Mouse (Mus musculus): ENCODE data around the gene Vwf.

The Vwf gene

DNA sequence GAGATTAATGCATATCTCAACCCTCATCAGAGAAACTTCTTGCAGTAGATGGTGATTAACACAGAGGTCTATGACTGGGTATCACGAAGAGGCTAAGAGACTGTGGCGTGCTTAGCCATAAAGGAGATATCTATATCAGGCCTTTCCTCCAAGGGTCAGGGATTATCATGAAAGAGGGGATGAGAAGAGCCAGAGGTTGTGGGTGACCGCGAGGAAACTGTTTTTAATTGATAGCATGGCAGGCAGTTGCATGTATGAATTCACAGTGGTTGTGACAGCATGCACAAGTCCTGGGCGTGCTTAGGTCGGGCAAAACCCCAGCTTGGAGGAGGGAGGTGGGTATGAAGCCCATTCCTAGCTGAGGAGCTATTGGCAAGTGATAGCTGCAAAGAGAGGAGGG, 5.3 kb upstream of the Vwf start:
- DNase-seq (ENCODE audit: low spot score in 2 of 2), result no peak

- peak in 1 of 2 experiments; percentile 36 for DNase-seq (ENCODE audit: low spot score in 2 of 2)
Measured at GRCm38 (mm10) chr6:125548406-125548805, 1.8 kb downstream of the Vwf start.

DNA sequence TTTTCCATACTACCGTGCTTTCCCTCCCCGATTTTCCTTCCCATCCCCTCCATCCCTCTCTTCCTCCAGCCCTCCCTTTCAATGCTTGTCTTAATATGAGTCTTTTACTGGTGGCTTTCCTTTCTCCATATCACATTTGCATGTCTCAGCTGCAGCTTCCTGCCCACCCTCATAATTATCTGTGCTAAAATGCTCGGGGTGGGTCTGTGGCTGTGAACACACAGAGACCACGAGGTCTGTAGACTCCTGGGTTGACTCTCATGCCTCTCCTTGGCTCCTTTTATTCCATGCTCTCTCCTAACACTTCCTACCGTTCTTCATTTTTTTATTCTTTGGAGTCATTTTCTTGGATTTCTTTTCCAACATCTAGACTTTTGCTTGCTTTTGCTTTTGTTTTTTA, 3.6 kb downstream of the Vwf start:
- no peak for DNase-seq (ENCODE audit: low spot score in 2 of 2)

GRCm38 (mm10) chr6:125552760-125553159, 6.2 kb downstream of the Vwf start:
- peak; percentile 39 to 55 for DNase-seq (ENCODE audit: low spot score in 2 of 2)

GRCm38 (mm10) chr6:125553551-125553950, 7.0 kb downstream of the Vwf start:
- no peak for DNase-seq (ENCODE audit: low spot score in 2 of 2)

DNA sequence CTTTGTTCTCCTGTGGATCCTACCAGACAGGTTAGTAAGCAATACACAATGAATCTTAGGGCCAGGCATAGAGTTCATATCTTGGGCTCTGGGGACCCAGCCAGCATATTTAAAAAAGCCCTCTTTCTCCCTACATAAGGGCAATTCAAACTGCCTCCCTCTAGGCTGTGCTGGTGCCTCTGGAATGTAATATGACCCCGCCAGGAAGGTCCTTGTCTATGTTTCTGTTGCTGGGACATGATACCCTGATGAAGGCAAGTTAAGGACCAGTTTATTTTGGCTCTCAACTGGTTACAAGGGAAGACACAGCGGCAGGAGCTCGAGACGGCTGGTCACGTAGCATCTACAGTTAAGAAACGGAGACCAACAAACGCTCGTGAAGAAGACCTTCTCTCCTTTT, 12.3 kb downstream of the Vwf start:
- no peak for DNase-seq (ENCODE audit: low spot score in 2 of 2)

GRCm38 (mm10) chr6:125561031-125561430, 14.5 kb downstream of the Vwf start:
- no peak for DNase-seq (ENCODE audit: low spot score in 2 of 2)

DNA sequence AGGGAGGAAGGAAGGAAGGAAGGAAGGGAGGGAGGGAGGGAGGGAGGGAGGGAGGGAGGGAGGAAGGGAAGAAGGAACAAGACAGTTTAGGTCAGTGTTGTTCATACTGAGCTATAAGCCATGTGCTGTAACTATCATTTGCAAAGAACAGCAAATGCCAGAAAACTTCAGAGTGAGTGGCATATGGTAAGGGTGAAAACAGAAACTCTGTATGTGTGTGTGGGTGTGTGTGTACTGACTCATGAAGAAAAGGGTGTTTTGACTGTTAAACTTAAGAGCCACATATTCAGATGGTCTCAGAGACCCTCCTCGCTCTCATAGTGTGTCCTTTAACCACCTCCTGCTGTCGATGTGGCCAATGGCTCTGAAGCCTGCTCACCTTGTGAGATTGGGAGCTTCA, 14.9 kb downstream of the Vwf start:
- DNase-seq (ENCODE audit: low spot score in 2 of 2), result no peak

GRCm38 (mm10) chr6:125564812-125565281, 18.3 kb downstream of the Vwf start:
- DNase-seq (ENCODE audit: low spot score in 2 of 2), result no peak

DNA sequence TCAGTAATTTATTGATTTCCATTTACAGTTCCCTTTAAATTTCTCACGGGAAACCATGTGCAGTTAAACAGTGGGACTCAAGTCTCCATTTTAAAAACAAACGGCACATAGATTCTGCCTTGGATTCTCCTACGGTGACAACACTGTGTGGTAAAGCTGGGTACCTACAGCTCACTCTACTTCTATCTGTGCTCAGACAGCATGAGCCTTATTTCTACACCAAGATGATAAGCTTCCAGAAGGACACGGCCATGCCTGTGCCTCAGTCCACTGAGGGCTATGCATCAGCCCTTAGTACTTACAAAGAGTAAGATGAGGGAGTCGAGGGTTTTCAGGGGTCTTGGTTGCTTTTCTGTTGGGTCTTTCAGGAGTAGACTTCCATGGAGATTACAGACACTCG, 18.8 kb downstream of the Vwf start:
- no peak for DNase-seq (ENCODE audit: low spot score in 2 of 2)

DNA sequence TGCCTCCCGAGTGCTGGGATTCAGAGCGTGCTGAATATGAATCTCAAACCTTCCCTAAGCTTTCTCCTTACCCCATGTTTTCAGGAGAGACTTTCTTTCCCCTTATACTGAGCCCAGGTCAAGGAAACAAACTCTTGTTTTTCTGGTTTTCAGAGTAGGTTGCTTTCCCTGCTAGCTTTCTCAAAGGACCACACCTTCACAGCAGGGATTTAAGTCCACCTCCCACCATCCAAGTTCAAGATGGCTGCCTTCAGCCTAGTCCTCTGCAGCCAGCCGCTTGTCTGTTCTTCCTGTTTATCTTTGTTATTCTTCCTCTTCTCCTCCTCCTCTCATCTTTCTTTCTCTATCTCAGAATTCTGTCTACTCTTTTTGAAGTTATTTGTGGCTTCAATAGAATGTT, 20.1 kb downstream of the Vwf start:
- no peak for DNase-seq (ENCODE audit: low spot score in 2 of 2)

DNA sequence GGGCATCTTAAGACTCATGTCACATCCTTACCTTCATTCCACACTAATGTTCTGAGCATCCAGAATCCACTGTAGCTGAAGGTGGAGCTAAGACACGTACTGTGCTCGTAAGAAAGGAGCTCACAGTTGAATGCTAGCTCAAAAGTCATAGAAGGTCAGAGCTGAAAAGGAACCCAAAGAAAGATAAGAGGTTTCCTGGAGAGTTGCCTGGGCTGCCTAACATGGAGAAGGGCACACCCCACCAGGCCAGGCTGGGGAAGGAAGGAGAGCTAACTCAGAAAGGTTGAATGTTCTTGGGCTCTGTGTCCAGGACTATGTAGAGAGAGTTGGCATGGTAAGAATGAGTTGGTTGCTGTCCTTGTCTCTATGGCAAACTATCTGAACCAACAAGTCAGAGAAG, 21.8 kb downstream of the Vwf start:
- DNase-seq (ENCODE audit: low spot score in 2 of 2), result peak; percentile 16 to 46

DNA sequence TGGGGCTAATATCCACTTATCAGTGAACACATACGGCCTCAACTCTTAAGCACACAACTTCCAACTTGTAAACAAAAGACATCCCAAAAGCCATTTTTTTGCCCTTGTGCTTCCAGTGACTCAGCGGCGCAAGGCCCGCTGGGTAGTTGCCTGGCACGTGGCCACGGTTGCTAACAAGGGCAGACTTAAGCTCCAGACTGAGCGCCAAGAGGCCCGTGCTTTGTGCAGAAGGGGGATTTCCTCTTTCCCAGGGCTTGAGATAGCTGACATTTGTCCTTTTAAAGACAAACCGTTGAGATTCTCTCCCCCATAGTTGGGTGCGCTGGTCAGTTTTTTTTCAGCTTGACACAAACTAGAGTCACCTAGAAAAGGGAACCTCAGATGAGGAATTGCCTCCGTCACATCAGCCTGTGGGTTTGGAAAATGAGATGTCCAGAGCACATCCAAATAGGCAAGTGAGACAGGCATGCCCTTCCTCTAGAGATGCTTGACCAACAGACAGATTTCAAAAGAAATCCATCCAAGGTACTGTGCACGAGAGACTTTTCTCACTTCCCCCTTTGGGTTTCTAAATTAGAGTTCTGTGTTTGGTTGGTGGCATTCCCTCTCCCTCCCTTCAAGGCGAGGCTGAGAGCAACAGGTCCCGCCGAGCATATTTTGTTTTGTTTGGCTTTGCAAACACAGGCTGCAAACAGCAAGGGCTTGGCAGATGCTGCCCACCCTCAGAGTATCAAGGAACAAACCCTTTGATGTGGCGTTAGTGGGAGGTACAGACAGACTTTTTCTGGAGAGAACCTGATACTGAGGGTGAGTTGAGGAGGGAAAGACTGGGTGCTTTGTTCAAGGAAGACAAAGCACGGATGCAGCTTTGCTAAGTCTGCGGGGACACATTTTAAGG, 26.0 kb downstream of the Vwf start:
- DNase-seq (ENCODE audit: low spot score in 2 of 2), result peak; percentile 78 to 89

DNA sequence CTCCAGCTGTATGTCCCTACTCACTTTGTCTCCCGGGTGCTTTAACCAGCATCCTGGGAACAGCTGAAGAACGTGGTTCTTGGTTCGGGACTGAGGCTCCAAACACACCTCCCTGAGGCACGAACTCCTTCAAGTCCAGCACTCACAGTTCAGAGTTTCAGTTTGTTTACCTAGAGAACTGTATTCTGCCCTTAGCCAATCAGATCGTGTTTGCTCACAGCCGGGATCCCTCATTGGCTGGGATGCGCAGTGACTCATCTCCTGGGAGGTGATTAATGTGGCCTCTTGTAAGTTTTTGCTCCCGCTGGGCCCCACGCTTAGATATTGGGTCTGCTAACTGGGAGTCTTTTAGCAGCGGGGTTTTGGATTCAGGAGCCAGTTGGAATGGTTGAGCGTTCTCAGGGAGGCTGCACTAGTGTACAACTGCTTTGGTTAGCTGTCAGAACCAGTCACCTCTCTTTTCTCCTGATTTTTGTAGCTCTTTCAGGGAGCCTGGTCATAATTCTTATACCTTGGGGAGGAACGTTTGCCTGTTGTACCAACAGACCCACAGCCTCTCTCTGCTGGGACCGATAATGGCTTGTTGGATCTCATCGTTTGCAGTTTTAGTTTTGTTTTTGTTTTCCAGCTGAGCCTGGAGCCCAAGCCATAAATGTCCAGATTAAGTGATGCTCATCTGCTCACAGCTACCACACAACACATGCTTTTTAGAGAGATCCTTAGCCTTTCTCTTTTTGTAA, 26.8 kb downstream of the Vwf start:
- peak; percentile 90 to 93 for DNase-seq (ENCODE audit: low spot score in 2 of 2)

DNA sequence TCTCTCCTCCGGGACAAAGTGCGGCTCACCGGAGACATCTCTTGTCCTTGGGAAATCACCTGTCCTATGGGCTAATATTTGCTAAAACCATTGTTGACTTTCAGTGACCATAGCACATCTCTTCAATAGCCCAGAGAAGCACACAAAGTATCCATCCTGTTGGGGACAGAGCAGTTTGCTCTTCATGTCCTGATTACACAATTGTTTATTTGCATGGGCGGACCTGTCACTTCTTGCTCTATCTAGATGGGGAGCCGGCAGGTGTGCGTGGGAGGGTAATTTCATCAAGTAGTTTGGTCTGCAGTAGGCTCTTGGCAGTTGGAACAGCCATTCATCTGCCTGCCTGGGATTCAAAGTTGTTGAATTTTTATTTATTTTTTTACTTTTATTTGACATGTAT, 28.5 kb downstream of the Vwf start:
- DNase-seq (ENCODE audit: low spot score in 2 of 2), result no peak

DNA sequence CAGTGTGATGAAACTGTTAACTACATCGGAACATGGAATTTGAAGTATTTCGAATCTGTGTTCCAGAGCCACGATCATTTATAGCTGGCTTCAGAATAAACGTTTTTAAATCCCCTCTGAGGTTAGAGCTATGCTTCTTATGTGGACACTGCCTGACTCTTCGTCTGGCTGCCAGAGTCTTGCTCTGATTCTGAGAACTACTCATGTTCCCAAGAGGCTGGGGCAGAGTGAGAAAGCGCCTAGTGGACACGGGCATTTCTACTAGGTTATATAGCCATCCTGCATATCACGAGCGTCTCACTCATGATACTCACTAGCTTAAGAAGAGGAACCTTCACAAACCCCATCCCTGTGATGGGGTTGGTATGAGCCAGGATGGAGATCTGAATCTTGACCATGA, 30.7 kb downstream of the Vwf start:
- DNase-seq (ENCODE audit: low spot score in 2 of 2), result no peak

GRCm38 (mm10) chr6:125577882-125578646, 31.5 kb downstream of the Vwf start:
- peak; percentile 35 to 53 for DNase-seq (ENCODE audit: low spot score in 2 of 2)

DNA sequence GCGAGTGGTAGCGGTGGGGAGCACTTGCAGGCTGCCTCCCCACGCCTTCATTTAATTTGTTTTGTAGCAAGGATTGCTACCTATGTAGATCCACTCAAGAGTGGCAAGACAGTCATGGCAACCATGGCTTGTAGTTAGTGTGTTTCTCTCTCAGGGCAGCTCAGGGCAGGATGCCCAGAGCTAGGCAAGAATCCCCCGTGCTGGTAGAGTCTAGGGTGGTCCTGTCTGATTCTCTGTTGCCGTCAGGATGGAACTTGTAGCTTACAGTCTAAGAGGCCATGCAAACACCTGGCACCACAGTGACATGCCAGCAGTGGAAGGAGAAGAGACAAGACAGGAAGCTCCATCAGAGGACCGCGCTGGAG, 32.1 kb downstream of the Vwf start:
- DNase-seq (ENCODE audit: low spot score in 2 of 2), result no peak

DNA sequence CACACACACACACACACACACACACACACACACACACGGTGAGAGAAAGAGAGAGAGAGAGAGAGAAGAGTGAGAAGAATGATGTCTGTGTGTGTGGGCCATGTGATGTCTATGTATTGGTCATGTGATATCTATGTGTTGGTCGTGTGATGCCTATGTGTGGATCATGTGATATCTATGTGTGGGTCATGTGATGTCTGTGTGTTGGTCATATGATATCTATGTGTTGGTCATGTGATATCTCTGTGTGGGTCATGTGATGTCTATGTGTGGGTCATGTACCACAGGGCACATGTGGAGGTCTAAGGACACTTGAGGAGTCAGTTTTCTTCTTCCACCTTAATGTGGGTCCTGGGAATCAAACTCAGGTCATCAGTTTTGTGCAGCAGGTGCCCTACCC, 33.3 kb downstream of the Vwf start:
- DNase-seq (ENCODE audit: low spot score in 2 of 2), result no peak

DNA sequence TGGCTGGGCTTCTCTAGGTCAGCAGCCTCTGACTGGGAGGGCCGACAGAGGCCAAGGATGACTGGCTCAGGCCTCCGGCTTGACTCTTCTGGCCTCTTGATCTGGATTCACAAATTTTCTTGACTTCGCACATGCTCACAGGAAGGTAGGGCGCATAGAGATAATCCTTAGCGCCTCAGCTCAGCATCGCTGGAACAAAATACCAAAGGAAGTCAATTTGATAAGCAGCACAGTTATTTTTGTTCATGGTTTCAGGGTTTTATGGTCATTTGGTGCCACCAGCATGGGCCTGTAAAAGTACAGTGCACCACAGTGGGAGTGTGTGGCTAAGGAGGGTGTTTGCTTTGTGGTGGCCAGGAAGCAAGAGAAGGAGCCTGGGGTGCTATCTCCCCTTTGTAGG, 37.1 kb downstream of the Vwf start:
- DNase-seq (ENCODE audit: low spot score in 2 of 2), result no peak

- DNase-seq (ENCODE audit: low spot score in 2 of 2), result no peak
Measured at GRCm38 (mm10) chr6:125584266-125584665, 37.7 kb downstream of the Vwf start.

DNA sequence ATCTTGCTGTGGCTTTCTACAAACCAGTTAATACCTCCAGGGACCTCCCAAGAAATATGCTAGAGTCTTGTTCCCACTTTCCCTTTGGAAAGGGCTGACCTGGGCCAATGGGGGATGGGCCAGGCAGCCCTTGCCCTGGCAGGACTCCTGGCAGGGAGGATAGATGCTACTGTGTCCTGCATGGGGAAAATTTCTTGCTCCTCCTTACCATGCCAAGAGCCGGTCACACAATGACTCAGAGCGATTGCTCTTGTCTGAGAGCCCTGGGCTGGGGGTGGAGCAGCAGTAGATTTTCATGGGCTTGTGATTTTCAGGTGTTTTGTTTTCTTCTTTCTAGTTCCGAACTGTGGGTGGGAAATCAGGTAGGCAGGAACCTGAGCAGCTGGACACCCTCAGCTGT, 39.0 kb downstream of the Vwf start:
- no peak for DNase-seq (ENCODE audit: low spot score in 2 of 2)

Measured in heart, adult 9 months (tissue).